Mouse (Mus musculus) embryonic fibroblast, embryonic 13.5 days (primary cell): ENCODE results near the gene Dcaf17.

Source experiments
- CTCF ChIP-seq: IDR thresholded peaks from 2 replicates; pipeline ENCODE4 v1.5.1; 2011; ENCODE audit warnings: mild to moderate bottlenecking, control low read depth, low read length, moderate library complexity, borderline replicate concordance; ENCODE audit not compliant: insufficient read depth
- POLR2A ChIP-seq: IDR thresholded peaks from 2 replicates; pipeline ENCODE4 v1.6.1; 2011; ENCODE audit warnings: low read depth, mild to moderate bottlenecking, control low read depth, low read length, moderate library complexity

DNA sequence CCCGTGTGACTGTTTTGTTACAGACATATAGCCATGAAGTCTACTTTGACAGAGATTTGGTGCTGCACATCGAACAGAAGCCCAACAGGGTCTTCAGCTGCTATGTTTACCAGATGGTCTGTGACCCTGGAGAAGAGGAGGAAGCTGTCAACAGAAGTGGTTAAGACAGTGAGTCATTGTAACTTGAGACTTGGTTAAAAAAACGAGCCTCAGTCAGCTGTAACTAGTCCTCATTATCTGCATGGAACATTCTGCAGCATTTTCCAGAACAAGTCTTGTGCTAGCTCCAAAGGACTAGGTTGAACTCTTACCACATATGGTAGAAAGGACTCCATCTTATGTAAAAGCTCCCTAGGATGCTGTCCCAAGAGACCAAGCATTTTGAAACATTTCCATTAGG, 34.6 kb downstream of the Dcaf17 start:
- TF ChIP-seq CTCF (no peak), POLR2A (no peak)
